Mouse (Mus musculus): ENCODE results near the gene Angptl8.
A peak's percentile ranks its signal among the peaks of the same experiment; 100 is the strongest.
"Not testable (repeated sequence)": the region's sequence is repeated elsewhere in the genome, so short reads cannot be mapped to it uniquely, and the experiment has no call there.

The Angptl8 gene

DNA sequence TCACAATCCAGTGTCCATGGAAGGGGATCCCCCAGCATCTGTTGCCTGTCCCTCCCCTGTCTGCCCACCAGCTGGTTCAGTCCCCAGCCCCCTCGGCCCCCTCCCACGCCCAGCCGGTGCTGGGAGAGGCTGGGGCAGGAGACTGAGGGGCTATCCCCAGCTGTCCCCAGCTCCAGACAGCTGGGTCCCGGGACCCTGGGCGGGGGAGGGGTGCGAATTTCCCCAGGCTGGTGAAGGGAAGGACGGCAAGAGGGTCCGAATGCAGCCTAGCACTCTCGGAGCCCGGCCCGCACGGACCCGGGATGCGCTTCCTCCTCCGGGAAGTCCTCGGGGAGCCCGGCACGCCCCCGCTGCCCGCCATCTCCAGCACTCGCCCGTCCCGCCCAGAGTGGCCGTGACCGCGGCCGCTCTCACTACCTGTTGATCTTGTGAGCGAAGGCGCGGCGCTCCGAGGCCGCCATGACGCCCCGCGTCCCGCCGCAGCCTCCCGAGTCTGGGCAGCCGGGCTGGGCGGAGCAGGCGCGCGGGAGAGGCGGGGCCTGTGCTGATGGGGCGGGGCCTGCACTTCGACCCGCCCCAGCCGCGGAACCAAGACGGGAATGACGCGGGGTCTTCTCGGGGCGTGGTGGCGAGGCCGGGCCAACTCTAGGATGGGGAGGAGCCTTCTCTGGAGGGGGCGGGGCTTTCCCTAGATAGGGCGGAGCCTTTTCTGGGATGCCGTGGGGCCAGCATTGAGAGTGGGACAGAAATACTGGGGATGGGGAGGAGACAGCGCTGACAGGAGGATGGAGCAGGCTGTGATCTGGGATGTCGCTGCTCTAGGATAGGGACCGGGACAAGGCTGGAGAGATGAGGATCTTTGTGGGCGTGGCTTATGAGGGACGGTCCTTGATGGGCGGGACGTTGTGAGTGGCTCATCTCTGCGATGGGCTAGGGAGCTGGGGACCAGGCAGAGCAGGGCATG, 17.1 kb downstream of the Angptl8 start, which contains the start of gene Dock6:
Gene Dock6 (minus strand): TSS at position 508 of the 964 bp plus-strand sequence.
- DNase-seq: peak; percentile 92

DNA sequence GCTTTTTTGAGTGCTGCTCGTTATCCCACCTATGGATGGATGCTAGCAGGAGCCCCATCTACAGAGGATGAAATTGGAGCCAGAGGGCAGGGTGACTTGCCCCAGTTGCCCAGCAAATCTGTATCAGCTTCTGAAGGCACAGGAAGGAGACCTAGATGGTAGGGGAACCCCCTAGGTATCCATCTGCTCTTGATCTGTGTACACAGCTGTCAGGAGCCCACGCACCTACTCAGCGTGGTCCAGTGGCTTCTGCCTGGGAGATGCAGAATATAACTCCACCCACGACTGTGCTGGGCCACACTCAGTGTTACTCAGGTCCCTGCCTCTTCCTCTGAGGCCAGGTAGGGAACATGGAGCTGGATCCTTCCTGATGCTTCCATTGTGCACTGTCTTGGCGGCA, 18.7 kb downstream of the Angptl8 start:
- no peak for DNase-seq

DNA sequence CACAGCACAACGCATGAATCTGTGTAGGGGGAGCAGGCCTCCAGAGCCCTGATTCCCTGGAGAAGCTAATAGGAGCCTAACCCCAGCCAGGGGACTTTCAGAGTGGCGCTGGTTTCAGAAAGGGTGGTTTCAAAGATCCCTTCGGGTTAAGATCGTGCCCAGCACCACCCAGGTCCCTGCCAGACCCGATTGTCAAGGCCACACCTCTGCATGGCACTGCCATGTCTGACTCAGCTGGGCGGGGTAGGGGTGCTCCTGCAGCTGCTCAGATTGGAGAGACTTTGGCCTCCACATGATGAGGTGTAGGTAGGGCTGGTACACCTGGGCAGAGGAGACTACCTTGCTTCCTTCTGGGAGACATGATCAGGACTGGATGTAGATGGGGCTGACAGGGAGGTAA, 19.6 kb downstream of the Angptl8 start:
- no peak for DNase-seq

DNA sequence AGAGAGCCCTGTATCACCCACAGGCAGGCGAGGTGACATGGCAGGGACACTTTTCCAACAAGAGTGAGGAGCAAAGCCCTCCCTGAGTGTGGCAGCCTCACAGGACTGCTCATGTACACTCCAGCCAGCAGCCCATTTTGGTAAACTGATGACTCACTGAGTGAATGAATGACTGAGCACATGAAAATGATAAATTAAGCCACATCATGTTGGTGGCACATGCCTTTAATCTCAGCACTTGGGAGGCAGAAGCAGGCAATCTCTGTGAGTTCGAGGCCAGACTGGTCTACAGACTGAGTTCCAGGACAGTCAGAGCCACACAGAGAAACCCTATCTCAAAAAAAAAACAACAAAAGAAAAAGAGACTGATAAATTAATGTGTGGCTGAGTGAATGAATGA, 22.2 kb downstream of the Angptl8 start:
- no peak for DNase-seq

DNA sequence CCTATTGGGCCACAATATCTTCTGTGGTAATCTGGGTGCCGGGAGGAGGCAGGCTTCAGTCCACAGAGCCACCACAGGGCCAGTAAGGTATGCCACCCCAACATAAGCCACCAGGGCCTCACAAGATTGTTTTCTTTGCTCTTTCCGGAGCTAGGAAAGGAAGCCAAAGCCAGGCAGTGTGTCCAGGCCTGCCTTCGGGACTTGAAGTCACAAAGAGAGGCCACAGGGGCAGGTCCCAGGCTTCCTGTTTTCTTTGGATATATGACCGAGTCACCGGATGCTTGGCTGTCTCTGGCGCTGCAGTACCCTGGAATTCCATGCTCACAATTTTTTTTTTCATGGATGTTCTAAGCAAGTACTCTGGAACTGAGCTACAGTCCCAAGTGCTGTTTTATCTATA, 22.8 kb downstream of the Angptl8 start:
- peak; percentile 63 for DNase-seq

DNA sequence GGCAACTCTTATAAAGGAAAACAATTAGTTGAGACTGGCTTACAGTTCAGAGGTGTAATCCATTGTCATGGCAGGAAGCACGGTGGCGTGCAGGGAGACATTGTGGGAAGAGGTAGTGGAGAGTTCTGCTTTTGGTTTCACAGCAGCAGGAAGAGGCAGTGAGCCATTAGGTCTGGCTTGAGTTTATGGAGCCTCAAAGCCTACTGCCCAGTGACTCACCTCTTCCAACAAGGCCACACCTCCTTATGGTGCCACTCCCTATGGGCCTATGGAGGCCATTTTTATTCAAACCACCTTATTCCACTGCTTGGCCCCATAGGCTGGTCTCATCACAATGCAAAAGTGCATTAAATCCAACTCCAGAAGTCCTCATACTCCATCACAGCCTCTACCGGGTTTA, 24.3 kb downstream of the Angptl8 start:
- DNase-seq: no peak

DNA sequence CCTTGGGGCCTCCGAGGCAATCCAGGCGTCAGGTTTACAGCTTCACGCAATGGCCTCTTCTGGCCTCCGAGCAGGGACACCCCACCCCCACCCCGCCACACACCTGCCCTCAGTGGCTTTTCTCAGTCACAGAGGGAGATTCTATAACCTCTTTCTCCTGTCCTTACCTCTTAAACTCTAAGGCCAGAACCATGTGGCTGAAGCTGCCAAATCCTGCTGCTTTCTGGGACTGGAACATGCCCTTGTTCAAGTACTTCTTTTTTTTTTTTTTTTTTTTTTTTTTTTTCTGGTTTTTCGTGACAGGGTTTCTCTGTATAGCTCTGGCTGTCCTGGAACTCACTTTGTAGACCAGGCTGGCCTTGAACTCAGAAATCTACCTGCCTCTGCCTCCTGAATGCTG, 25.0 kb downstream of the Angptl8 start:
- DNase-seq: not testable (repeated sequence)

DNA sequence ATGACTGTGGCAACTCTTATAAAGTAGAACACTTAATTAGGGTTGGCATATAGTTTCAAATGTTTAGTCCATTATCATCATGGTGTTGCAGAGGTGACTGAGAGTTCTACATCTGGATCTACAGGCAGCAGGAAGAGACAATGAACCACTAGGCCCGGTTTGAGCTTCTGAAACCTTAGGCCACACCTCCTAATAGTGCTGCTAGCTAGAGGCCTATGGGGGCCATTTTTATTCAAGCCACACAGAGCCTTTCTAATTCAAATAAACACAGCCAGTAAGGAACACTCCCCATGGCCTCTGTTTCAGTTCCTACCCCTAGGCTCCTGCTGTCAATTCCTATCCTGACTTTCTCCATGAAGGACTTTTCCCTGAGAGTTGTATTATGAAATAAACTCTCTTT, 26.9 kb downstream of the Angptl8 start:
- no peak for DNase-seq

DNA sequence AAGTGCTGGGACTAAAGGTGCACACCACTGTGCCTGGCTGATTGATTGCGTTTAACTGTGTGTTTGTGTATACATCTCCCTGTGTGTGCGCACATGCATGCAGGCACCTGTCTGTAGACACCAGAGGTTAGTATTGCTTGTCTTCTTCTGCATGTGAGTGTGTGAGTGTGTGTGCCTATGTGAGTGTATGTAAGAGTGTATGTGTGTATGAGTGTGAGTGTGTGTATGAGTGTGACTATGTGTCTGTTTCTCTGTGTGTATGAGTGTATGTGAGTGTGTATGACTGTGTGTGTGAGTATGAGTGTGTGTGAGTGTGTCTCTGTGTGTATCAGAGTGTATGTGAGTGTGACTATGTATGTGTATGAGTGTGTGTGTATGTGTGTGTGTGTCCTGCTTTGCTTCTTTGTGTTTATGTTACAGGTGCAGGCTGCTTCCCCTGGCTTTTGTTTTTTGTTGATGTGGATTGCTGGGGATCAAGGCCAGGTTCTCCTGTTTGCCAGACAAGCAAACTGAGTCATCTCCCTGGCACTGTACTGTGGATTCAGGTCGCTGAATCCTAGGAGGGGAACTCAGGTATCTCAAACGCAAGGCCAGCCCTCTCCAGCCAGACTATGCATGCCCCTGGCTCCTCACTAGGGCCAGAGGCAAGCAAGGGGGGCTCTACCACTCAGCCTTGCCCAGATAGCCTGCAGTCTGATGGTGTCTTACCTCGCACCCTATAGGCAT, 30.5 kb downstream of the Angptl8 start:
- DNase-seq: no peak

DNA sequence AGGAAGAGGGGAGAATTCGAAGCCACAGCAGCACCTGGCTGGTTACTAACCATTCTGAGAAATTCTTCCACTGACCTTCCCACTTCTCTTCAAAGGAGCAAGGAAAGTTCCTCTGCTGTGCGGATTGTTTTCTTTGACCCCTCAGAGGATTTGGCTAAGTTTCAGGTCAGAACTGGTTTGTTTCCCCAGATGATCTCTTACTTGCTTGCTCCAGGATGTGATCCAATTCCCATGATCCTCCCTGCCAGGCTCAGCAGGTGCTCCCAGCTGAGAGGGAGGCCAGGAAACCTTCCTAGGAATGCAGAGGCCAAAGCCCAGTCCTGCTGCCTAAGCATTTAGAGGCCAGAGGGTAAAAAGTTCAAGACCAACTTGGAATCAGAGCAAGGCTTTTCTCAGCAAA, 31.3 kb downstream of the Angptl8 start:
- no peak for DNase-seq

DNA sequence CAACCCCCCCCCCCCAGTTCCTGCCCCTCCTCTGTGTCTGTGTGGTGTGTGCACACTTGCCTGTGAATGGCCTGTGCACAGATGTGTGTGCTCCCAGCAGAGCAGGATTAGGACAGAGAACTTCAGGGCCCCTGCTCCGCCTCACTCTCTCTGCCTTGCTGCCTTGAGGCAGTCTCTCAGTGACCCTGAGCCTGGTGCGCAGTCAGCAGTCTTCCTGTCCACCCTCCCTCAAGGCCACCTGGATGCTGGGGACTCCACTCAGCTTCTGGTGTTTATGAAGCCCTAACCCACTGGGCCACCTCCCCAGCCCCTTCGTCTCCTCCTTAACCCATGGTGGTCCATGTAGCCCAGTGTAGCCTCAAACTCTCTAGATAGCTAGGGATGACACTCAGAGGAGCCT, 32.4 kb downstream of the Angptl8 start:
- no peak for DNase-seq

DNA sequence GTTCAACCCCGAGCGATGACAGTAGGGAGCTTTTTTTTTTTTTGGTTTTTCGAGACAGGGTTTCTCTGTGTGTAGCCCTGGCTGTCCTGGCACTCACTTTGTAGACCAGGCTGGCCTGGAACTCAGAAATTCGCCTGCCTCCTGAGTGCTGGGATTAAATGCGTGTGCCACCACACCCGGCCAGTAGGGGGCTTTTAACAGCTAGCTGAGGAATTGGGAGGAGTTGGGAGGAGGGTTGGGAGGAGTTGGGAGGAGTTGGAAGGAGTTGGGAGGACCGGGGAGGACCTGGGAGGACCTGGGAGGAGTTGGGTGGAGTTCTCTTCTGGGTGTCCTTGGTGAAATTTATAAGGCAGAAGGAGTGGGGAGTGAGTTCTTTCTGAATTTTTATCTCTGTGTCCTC, 34.0 kb downstream of the Angptl8 start:
- peak; percentile 81 for DNase-seq

DNA sequence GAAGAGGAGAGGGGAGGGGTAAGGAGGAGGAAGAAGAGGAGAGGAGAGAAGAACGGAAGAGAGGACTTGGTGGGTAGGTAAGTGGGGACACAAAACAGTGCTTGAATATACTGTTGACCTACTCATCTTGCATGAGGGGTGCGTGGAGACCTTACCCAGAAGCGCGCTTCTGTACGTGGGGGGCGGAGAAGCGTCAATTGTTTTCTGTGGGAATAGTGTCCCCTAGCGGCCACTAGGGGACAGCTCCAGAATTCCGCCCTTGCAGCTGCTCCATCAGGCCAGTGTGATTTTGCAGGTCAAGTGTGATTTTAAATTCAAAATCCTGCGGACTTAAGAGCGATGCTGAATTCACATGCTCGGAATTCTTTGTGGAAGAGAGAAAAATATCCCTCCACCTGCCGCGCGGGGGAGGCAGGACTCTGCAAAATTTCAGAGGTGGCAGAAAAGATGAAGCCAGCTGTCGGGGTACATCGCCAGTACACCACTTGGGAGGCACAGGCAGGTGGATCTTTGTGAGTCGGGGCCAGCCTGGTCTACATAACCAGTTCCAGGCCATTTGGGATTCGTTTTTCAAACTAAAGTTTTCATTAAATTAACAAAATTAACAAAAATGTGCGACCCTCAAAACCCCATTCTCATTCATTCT, 35.7 kb downstream of the Angptl8 start:
- peak; percentile 70 for DNase-seq

DNA sequence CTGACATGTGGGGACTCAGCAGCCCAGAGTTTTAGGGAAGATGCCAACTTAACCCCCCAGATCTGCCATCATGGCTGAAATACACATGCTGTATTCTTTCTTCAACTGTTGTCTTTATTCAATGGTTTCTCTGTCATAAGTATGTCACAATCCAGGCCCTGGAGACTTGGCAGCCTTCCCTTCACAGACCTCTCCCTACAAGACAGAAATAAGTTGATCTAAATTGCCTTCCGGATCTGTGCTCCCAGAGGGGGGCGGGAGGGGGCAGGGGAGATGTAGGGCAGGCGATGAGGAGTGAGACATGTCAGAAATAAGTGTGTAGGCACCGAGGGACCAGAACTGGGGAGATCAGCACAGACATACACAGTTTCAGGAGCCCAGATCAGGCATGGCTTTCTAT, 36.9 kb downstream of the Angptl8 start:
- DNase-seq: no peak

DNA sequence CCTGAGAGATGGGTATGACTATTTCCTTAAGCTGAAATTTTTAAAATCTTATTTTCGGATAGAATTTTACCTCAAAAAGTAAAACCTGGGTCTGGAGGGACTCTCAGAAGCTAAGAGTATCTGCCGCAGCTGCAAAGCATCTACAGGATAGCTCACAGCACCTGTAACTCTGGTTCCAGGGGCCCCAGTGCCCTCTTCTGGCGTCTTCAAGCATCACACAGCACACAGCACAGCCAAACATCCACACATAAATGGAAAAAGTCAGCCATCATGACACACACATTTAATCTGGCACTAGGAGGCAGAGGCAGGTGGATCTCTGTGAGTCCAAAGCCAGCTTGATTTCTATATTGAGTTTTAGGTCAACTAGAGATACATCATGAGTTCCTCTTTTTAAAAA, 41.3 kb downstream of the Angptl8 start:
- DNase-seq: no peak

Measured in lung, postnatal 14 days (tissue).